ENCODE assay signal across 8 mouse cellular contexts in the genomic region with DNA sequence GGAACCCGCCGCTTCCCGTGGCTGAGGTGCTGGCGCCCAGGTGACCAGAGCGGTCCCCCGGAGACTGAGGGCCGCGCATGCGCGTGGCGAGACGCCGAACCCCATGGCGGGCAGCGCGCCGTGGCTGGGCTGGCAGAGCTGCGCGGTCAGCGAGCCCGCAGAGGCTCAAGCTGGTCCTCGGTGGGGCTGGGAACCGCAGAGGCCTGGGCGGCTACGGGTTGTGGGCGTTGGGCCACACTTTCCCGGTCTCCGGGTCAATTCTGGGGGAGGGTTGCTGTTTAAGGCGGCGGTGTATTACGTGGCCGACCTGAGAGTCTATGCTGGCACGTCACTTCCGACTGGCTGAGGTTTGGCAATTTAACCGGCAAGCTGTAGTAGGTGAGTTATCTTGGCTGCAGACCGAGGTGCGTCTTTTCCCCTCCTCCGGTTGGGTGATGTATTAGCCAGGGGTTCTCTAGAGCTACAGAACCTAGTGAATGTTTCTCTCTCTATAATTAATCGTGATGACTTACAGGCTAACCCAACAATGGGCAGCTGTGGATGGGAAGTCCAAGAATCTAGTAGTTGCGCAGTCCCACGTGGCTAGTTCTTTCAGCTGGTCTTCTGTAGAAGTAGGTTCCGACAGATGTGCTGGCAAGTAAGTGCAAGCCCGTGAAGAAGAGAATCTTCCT. TPM values are rescaled to one million over a fixed set of nuclear protein-coding genes. Genes with fewer than 3 reads are reported as not detected.
DNase-seq lines count a peak whose midpoint lies in the region; ATAC-seq and TF ChIP-seq lines count a peak whose summit lies in the region.

Gene Trim39 (minus strand): TSS at position 662 of the 671 bp plus-strand sequence.

- 2% methylated on average over 39 of the region's 43 CpGs for WGBS in heart, embryonic 10.5 days
- WGBS in liver, postnatal 0 days (ENCODE audit: insufficient replicate concordance): 1% methylated on average over 42 of the region's 43 CpGs
- under 1% methylated on average over 43 of the region's 43 CpGs for WGBS in neural tube, embryonic 15.5 days

- ATAC-seq in liver, postnatal 0 days: peak; percentile 84
- peak; percentile 87 for ATAC-seq in neural tube, embryonic 15.5 days (ENCODE audit: low FRiP score)

- H3K9me3 ChIP-seq in heart, embryonic 10.5 days: no peaks in the 10 kb centered on the region
- H3K9me3 ChIP-seq in liver, postnatal 0 days (ENCODE audit: low read length): no peaks in the 10 kb centered on the region
- no peaks in the 10 kb centered on the region for H3K9me3 ChIP-seq in neural tube, embryonic 15.5 days (replicated peaks)

- peaks cover 44% of the 10 kb centered on the region for H3K36me3 ChIP-seq in heart, embryonic 10.5 days
- H3K36me3 ChIP-seq in liver, postnatal 0 days (replicated peaks; ENCODE audit: insufficient read depth, low read length): peaks cover 19% of the 10 kb centered on the region
- peaks cover 33% of the 10 kb centered on the region for H3K36me3 ChIP-seq in neural tube, embryonic 15.5 days

- no peaks in the 10 kb centered on the region for H3K27me3 ChIP-seq in heart, embryonic 10.5 days (ENCODE audit: insufficient read depth, poor library complexity, severe bottlenecking)
- no peaks in the 10 kb centered on the region for H3K27me3 ChIP-seq in liver, postnatal 0 days (ENCODE audit: insufficient read depth, low read length)
- no peaks in the 10 kb centered on the region for H3K27me3 ChIP-seq in neural tube, embryonic 15.5 days (replicated peaks)

- peak within 1 kb of the TSS; percentile 82 for H3K9ac ChIP-seq in liver, postnatal 0 days (replicated peaks)
- H3K9ac ChIP-seq in neural tube, embryonic 15.5 days (replicated peaks): peak within 1 kb of the TSS; percentile 96

- peak within 1 kb of the TSS; percentile 86 for H3K4me2 ChIP-seq in liver, postnatal 0 days (ENCODE audit: low read depth, low read length)
- peak within 1 kb of the TSS; percentile 90 for H3K4me2 ChIP-seq in neural tube, embryonic 15.5 days

- H3K4me1 ChIP-seq in heart, embryonic 10.5 days: peaks cover 17% of the 10 kb centered on the region
- peaks cover 18% of the 10 kb centered on the region for H3K4me1 ChIP-seq in liver, postnatal 0 days (ENCODE audit: insufficient read depth)
- peaks cover 47% of the 10 kb centered on the region for H3K4me1 ChIP-seq in neural tube, embryonic 15.5 days

- DNase-seq in CD8-positive naive resting alpha-beta T cell, adult 2 months (ENCODE audit: low read depth in 2 of 2, low spot score in 2 of 2): peak; percentile 81 to 88
- peak; percentile 92 to 98 for DNase-seq in adrenal gland, adult (ENCODE audit: inconsistent age in 2 of 2, low spot score in 1 of 2)
- peak; percentile 89 for DNase-seq in embryo, embryonic 9.5 days (ENCODE audit: extremely low spot score)
- DNase-seq in heart, embryonic 10.5 days (ENCODE audit: low spot score): peak; percentile 92
- DNase-seq in layer of hippocampus, adult 11-12 months (ENCODE audit: low spot score): peak; percentile 83
- DNase-seq in liver, postnatal 0 days: peak; percentile 84
- peak; percentile 70 to 90 for DNase-seq in urinary bladder, postnatal 36 days (ENCODE audit: low spot score in 2 of 2)

- no peak for TF ChIP-seq CTCF in liver, postnatal 0 days (IDR thresholded peaks at IDR 0.05; ENCODE audit: low read depth)

- TF ChIP-seq EP300 in liver, postnatal 0 days (IDR thresholded peaks at IDR 0.05; ENCODE audit: low read depth): no peak

- H3K27ac ChIP-seq in heart, embryonic 10.5 days: peak within 1 kb of the TSS; percentile 99
- peak within 1 kb of the TSS; percentile 84 for H3K27ac ChIP-seq in liver, postnatal 0 days (ENCODE audit: low read depth)
- H3K27ac ChIP-seq in neural tube, embryonic 15.5 days (replicated peaks): peak within 1 kb of the TSS; percentile 99

- peak within 1 kb of the TSS; percentile 99 for H3K4me3 ChIP-seq in heart, embryonic 10.5 days
- peak within 1 kb of the TSS; percentile 76 for H3K4me3 ChIP-seq in liver, postnatal 0 days (ENCODE audit: low read depth, low read length)
- H3K4me3 ChIP-seq in neural tube, embryonic 15.5 days (replicated peaks): peak within 1 kb of the TSS; percentile 98

RNA-seq across cellular contexts. Expression of gene Trim39, which starts in this region (rescaled TPM):
- polyA plus RNA-seq in heart, embryonic 10.5 days (2016; fragmentation: Nextera tagmentation; extraction: Ambion mirVana): 11.7 and 13.7 TPM in 2 replicates
- 2.7 and 3.6 TPM in 2 replicates for polyA plus RNA-seq in liver, postnatal 0 days (2015; fragmentation: Nextera tagmentation; extraction: Ambion mirVana)
- 23.7 and 26.7 TPM in 2 replicates for polyA plus RNA-seq in neural tube, embryonic 15.5 days (2015; fragmentation: Nextera tagmentation; extraction: Ambion mirVana)

Comparison
In these comparisons a context has a peak if more than half of its experiments do, and no peak if none do; other contexts are left out.
1. Peak in every context shown above with its lines: DNase-seq, ATAC-seq, H3K4me3 ChIP-seq and H3K27ac ChIP-seq.